Mouse (Mus musculus) ES-CJ7 (cell line): Measurements from ENCODE around the gene Kifc1.
"Not testable (repeated sequence)": the region's sequence is repeated elsewhere in the genome, so short reads cannot be mapped to it uniquely, and the experiment has no call there.

Source experiments
- DNase-seq: peaks from one replicate; pipeline ENCODE4 v3.0.0; 2011; ENCODE audit warnings: low read depth, low spot score

Kifc1 gene

GRCm38 (mm10) chr17:33918293-33919203, 28.1 kb upstream of the Kifc1 start:
- DNase-seq, result peak; percentile 65

GRCm38 (mm10) chr17:33917656-33918292, 27.3 kb upstream of the Kifc1 start:
- no peak for DNase-seq

- no peak for DNase-seq
Measured at GRCm38 (mm10) chr17:33916847-33917655, 26.6 kb upstream of the Kifc1 start.

- peak; percentile 65 for DNase-seq
Measured at GRCm38 (mm10) chr17:33916294-33916693, 25.8 kb upstream of the Kifc1 start.

GRCm38 (mm10) chr17:33915671-33916250, 25.3 kb upstream of the Kifc1 start, which contains the start of the genes Tapbp and Zbtb22:
Gene Tapbp, plus strand, starts transcription at chr17:33915899.
Gene Zbtb22, plus strand, starts transcription at chr17:33915904.
- peak; percentile 99 for DNase-seq

- DNase-seq, result peak; percentile 82
Measured at GRCm38 (mm10) chr17:33914969-33915391, 24.5 kb upstream of the Kifc1 start.

GRCm38 (mm10) chr17:33913905-33914304, 23.4 kb upstream of the Kifc1 start:
- DNase-seq, result no peak

- no peak for DNase-seq
Measured at GRCm38 (mm10) chr17:33913264-33913663, 22.8 kb upstream of the Kifc1 start.

GRCm38 (mm10) chr17:33911813-33912414, 21.5 kb upstream of the Kifc1 start:
- peak; percentile 60 for DNase-seq

- no peak for DNase-seq
Measured at GRCm38 (mm10) chr17:33911052-33911812, 20.8 kb upstream of the Kifc1 start.

- DNase-seq, result peak; percentile 60
Measured at GRCm38 (mm10) chr17:33910346-33911051, 20.0 kb upstream of the Kifc1 start.

- peak; percentile 28 for DNase-seq
Measured at GRCm38 (mm10) chr17:33909869-33910250, 19.4 kb upstream of the Kifc1 start.

- DNase-seq, result peak; percentile 98
Measured at GRCm38 (mm10) chr17:33909077-33909868, 18.8 kb upstream of the Kifc1 start, which contains the start of gene Daxx. Gene Daxx, plus strand, starts transcription at chr17:33909414.

GRCm38 (mm10) chr17:33908331-33909076, 18.0 kb upstream of the Kifc1 start:
- peak; percentile 65 for DNase-seq

GRCm38 (mm10) chr17:33904835-33905234, 14.4 kb upstream of the Kifc1 start, which contains the start of gene Platr17:
Gene Platr17, plus strand, starts transcription at chr17:33905135.
- not testable (repeated sequence) for DNase-seq

- peak; percentile 77 for DNase-seq
Measured at GRCm38 (mm10) chr17:33903911-33904651, 13.6 kb upstream of the Kifc1 start.

- DNase-seq, result no peak
Measured at GRCm38 (mm10) chr17:33902491-33902890, 12.0 kb upstream of the Kifc1 start.
